Mouse (Mus musculus): ENCODE measurements at regions not wholly inside any gene's neighbourhood (a gene's known extent, or its start where the extent isn't known, plus 50 kb on each side); places are given as distances from the start of the nearest gene placed in this dataset.

- no peak for TF ChIP-seq CTCF (IDR thresholded peaks at IDR 0.05; ENCODE audit: low read depth)
- no peak for TF ChIP-seq EP300 (IDR thresholded peaks at IDR 0.05; ENCODE audit: low read depth)
These were observed 642.0 kb upstream of the Sox9 start for GRCm38 (mm10) chr11:112140058-112140457.
